Mouse (Mus musculus) CD8-positive naive resting alpha-beta T cell, adult 2 months (primary cell): ENCODE results near the gene Topors.

ENCODE experiments used
- DNase-seq, 2 experiments: peaks; one replicate each; pipeline ENCODE4 v3.0.0; 2022; ENCODE audit warnings: low read depth in 2 of 2, low spot score in 2 of 2

Topors gene

GRCm38 (mm10) chr4:40212177-40212576 is 57.5 kb downstream of the Topors start:
- no peak for DNase-seq
